Mouse (Mus musculus): ENCODE data around the gene Wipf2.

DNA sequence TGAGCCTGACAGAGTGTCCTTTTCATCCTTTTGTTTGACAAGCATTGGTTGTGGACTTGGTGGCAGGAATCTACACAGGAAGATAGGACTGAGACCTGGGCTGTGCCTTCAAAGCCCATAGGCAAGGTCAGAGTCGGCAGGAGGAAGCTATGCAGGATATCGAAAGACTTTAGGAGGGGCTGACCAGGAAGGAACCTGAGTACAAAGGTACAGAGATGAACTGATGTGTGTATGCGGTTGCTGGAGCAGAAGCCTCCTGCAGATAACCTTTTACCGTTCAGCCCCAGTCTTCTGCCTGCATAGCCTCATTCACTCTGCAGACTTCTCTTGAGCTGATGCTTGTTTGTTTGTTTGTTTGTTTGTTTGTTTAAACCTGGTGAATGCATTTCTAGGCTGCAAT lies 42.1 kb downstream of the Wipf2 start:
- no peak for TF ChIP-seq POLR2A (IDR thresholded peaks at IDR 0.05; ENCODE audit: borderline replicate concordance, control insufficient read depth, low read depth, low read length)
- no peak for TF ChIP-seq CTCF (IDR thresholded peaks at IDR 0.05; ENCODE audit: control insufficient read depth, insufficient read depth, low read length)
